Mouse (Mus musculus): ENCODE data around the gene Thra.

- TF ChIP-seq CTCF (IDR thresholded peaks at IDR 0.05; ENCODE audit: control insufficient read depth, insufficient read depth, insufficient read length) (no peak), USF1 (IDR thresholded peaks at IDR 0.05; ENCODE audit: low read depth) (no peak), FOSL1 (IDR thresholded peaks at IDR 0.05; ENCODE audit: insufficient read depth, low read length, poor library complexity, severe bottlenecking) (no peak), CEBPB (IDR thresholded peaks at IDR 0.05; ENCODE audit: low read depth) (no peak), MYOG (IDR thresholded peaks at IDR 0.05; ENCODE audit: control insufficient read depth, extremely low read depth, insufficient read length) (no peak), MAX (IDR thresholded peaks at IDR 0.05) (no peak), MYOD1 (IDR thresholded peaks at IDR 0.05; ENCODE audit: control insufficient read depth, insufficient read length, low read depth) (no peak)
Measured at GRCm38 (mm10) chr11:98725926-98726506, 14.4 kb upstream of the Thra start.
